Mouse (Mus musculus) intestine, postnatal 0 days (tissue): Measurements from ENCODE around the gene Get4. TPM values are rescaled to one million over a fixed set of nuclear protein-coding genes. Genes with fewer than 3 reads are reported as not detected.

Experiments used
- ATAC-seq: fragments of 200-750 bp; cut with Nextera tagmentation; 2 replicates; pipeline ENCODE4 v1.8.0; 2017; ENCODE audit warnings: mild to moderate bottlenecking, moderate TSS enrichment, moderate library complexity
- H3K27ac ChIP-seq: fragments of 300-500 bp; sonication (generic); 2 replicates; pipeline ENCODE4 v1.5.1; 2014; ENCODE audit warnings: mild to moderate bottlenecking, low read depth, low read length, moderate library complexity
- H3K27me3 ChIP-seq: fragments of 300-500 bp; sonication (generic); replicated peaks from 2 replicates; pipeline ENCODE4 v1.6.1; 2014; ENCODE audit warnings: low read length, mixed read lengths; ENCODE audit not compliant: control insufficient read depth, insufficient read depth
- H3K36me3 ChIP-seq: fragments of 300-500 bp; sonication (generic); 2 replicates; pipeline ENCODE4 v1.6.1; 2014; ENCODE audit warnings: mild to moderate bottlenecking, moderate library complexity; ENCODE audit not compliant: control insufficient read depth, insufficient read depth
- H3K4me1 ChIP-seq: fragments of 300-500 bp; sonication (generic); replicated peaks from 2 replicates; pipeline ENCODE4 v1.6.1; 2014; ENCODE audit warnings: antibody characterized with exemption, low read length, mixed read lengths; ENCODE audit not compliant: control insufficient read depth, insufficient read depth
- H3K4me2 ChIP-seq: fragments of 300-500 bp; sonication (generic); replicated peaks from 2 replicates; pipeline ENCODE4 v1.6.1; 2014; ENCODE audit warnings: low read depth, mild to moderate bottlenecking, moderate library complexity
- H3K4me3 ChIP-seq: fragments of 300-500 bp; sonication (generic); 2 replicates; pipeline ENCODE4 v1.5.1; 2014; ENCODE audit warnings: low read depth, low read length
- H3K9ac ChIP-seq: fragments of 300-500 bp; sonication (generic); 2 replicates; pipeline ENCODE4 v1.6.1; 2014; ENCODE audit warnings: mild to moderate bottlenecking, low read depth, low read length
- H3K9me3 ChIP-seq: fragments of 300-500 bp; sonication (generic); 2 replicates; pipeline ENCODE4 v1.6.1; 2016; ENCODE audit warnings: mixed run types; ENCODE audit not compliant: control insufficient read depth
- CTCF ChIP-seq: sonication (generic); IDR thresholded peaks from 2 replicates; pipeline ENCODE4 v1.5.1; 2016; ENCODE audit warnings: low read depth, mild to moderate bottlenecking, control low read depth, antibody characterized with exemption, moderate library complexity
- WGBS: fragments of 180-500 bp; shearing (Covaris S2); extraction: QIAGEN DNeasy Blood & Tissue Kit; methylation state at CpG from one replicate; pipeline ENCODE4 v1.1.7; 2014; 5-methylcytosine and 5-hydroxymethylcytosine counted together
- polyA plus RNA-seq: library from polyadenylated mRNA; unstranded; fragments of >200 nt; fragmentation: Nextera tagmentation; extraction: Ambion mirVana; gene quantifications from 2 replicates; pipeline ENCODE4 v1.2.1, GENCODE M21; 2015

Gene Get4
- polyA plus RNA-seq, 1 experiment from 2014 or later, result 129 TPM

DNA sequence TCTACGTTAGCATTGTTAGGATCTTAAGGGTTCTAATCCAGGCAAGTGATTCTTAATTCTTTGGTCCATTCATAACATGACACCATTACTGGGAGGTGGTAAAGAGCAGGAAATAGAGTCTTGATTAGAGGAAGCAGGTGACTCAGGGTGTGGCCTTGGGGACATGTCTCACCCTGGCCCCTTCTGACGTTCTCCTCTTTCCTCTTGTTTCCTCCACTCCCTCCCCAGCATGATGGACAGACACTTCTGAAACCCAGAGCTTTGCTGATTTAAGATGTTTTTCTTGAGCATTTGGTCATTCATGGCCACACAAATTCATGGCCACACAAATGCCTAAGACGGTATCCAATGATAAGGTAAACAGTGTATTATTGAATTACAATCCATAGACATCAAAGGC, 57.8 kb downstream of the Get4 start:
- Histone ChIP-seq H3K27ac (no peak overlapping the region), H3K9me3 (no peaks in the 10 kb centered on the region), H3K9ac (no peak overlapping the region), H3K4me2 (no peak overlapping the region), H3K27me3 (no peaks in the 10 kb centered on the region), H3K4me1 (peaks cover 4% of the 10 kb centered on the region; the same call in 1 of the 2 replicates), H3K4me3 (no peak overlapping the region), H3K36me3 (peaks cover 4% of the 10 kb centered on the region; the same call in 1 of the 2 replicates)
- ATAC-seq, result peak; percentile 65
- no peak for TF ChIP-seq CTCF
- WGBS, result 56% methylated on average over 3 of the region's 3 CpGs

DNA sequence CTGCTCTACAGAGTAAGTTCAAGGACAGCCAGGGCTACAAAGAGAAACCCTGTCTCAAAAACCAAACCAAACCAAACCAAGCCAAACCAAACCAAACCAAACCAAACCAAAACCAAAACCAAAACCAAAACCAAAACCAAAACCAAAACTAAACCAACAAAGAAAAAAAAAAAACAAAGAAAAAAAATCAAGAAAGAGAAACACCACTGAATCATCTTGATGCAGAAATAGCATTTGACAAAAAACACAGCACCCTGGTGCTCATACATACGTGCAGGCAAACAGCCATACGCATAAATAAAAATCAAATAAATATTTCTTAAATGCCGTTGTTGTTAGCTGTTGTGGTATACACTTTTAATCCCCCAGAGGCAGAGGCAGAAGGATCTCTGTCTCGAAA, 58.4 kb downstream of the Get4 start:
- H3K9ac ChIP-seq, result no peak overlapping the region
- H3K36me3 ChIP-seq, result peaks cover 4% of the 10 kb centered on the region; the same call in 1 of the 2 replicates
- 86% methylated on average over 4 of the region's 4 CpGs for WGBS
- no peaks in the 10 kb centered on the region for H3K27me3 ChIP-seq
- H3K4me3 ChIP-seq, result no peak overlapping the region
- H3K4me1 ChIP-seq, result peaks cover 8% of the 10 kb centered on the region; the same call in 1 of the 2 replicates
- no peaks in the 10 kb centered on the region for H3K9me3 ChIP-seq
- no peak for ATAC-seq
- no peak overlapping the region for H3K27ac ChIP-seq
- no peak for TF ChIP-seq CTCF
- H3K4me2 ChIP-seq, result no peak overlapping the region

DNA sequence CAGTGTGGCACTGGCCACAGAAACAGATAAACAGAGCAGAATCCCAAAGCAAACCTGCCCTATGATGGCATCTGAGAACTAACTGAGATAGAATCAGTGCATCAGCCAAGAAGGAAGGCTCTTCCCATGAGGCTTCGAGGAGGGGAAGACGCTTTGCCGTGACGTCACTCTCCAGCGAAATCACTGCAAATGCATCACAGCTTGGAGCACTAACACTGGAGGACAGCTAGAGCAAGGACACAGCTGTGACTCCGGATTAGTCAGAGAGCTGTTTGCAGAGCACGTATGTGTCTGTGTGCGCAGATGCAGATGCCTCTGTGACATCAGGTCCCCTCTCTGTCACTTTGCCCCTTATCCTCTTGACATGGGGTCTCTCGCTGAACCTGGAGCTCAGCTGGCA, 59.7 kb downstream of the Get4 start:
- peaks cover 4% of the 10 kb centered on the region; the same call in 1 of the 2 replicates for H3K36me3 ChIP-seq
- TF ChIP-seq CTCF, result no peak
- H3K4me3 ChIP-seq, result no peak overlapping the region
- H3K9ac ChIP-seq, result no peak overlapping the region
- no peak for ATAC-seq
- H3K4me2 ChIP-seq, result no peak overlapping the region
- no peaks in the 10 kb centered on the region for H3K27me3 ChIP-seq
- H3K9me3 ChIP-seq, result no peaks in the 10 kb centered on the region
- WGBS, result 87% methylated on average over 9 of the region's 9 CpGs
- peaks cover 12% of the 10 kb centered on the region; the same call in 1 of the 2 replicates for H3K4me1 ChIP-seq
- H3K27ac ChIP-seq, result no peak overlapping the region

DNA sequence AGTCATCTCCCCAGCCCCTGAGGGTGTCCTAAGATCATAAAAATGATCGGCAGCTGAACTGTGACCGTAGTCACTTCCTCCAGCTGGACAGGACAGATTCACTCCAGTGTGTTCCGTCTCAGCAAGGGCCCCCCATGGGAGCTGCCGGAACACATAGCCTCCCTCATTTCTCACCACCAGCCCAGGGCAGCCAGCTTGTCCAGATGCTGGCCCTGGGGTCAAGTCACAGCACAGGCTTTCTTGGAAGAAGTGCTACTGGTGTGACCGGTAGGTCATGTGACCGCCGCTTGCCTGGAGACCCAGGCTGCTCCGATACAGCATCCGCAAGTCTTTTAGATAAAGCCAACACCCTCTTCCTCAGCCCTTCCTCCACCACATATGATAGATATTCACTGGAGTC, 61.4 kb downstream of the Get4 start:
- Histone ChIP-seq H3K4me3 (no peak overlapping the region), H3K4me2 (no peak overlapping the region), H3K4me1 (peaks cover 12% of the 10 kb centered on the region; the same call in 1 of the 2 replicates), H3K36me3 (no peaks in the 10 kb centered on the region), H3K9me3 (no peaks in the 10 kb centered on the region), H3K27me3 (no peaks in the 10 kb centered on the region), H3K9ac (no peak overlapping the region), H3K27ac (no peak overlapping the region; the same call in 1 of the 2 replicates)
- TF ChIP-seq CTCF, result no peak
- no peak for ATAC-seq
- 48% methylated on average over 9 of the region's 9 CpGs for WGBS

DNA sequence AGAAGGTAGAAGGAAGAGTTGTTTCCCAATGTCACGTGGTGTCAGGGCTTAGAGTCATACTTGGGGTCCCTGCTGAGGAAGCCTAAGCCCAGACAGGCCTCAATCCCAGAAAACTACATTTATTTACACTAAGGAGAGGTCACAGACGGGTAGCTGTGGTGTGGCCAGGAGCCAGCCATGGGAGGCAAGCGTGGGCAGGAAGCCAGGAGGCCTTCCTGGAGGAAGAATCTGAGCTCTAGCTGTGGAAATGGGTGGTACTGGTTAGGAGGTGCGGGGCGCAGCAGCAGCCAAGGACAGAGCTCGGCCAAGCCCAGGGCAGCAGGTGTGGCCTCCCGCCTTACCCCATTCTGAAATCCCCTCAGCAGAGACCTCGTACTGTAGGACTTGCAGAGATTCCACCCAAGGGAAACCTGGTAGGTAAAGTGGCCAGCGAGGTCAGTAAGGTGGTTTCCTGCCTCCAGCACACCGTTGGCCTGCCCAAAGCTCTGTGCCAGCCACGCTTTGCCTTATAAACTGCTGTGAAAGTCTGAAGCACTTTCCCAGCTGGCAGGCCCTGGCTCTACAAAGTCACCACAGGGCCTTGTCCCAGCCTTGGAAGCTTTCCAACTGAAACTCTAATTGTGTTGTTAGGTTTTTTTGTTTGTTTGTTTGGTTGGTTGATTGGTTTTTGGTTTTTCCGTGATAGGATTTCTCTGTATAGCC, 63.0 kb downstream of the Get4 start:
- Histone ChIP-seq H3K27me3 (no peaks in the 10 kb centered on the region), H3K27ac (peak overlapping the region; percentile 50), H3K9ac (no peak overlapping the region), H3K4me1 (peaks cover 12% of the 10 kb centered on the region; the same call in 1 of the 2 replicates), H3K4me3 (no peak overlapping the region), H3K4me2 (no peak overlapping the region), H3K36me3 (no peaks in the 10 kb centered on the region), H3K9me3 (no peaks in the 10 kb centered on the region)
- TF ChIP-seq CTCF, result no peak
- WGBS, result 57% methylated on average over 12 of the region's 12 CpGs
- ATAC-seq, result no peak

DNA sequence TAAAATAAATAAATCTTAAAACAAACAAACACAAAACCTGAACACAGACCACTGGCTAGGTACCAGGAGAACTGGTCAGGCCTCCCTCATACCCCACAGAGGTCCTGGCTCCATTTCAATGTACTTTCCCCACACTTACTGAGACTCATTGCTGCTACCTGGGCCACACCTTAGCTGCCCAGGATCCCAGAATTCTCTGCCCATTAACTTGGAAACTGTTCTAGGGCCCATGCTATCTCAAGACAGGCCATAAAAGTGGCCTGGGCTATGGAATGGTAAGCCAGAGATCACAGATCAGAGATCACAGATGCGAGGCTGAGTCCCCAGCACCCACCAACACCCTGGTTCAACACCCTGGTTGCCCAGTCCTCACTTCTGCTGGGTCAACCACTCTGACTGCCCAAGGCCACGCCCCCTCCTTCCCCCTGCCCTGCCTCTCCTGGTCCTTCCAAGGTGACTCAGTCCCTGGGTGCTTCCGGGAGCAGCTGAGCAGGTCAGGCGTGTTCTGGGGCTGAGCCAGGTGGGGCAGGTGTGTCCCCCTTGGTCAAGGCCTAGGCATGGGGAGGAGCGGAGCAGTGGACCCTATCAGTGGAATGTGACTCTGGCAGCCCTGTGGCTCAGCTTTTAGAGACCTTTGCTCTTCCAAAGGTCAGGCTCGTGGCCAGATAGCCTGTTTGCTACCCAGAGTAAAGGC, 65.0 kb downstream of the Get4 start:
- peak; percentile 94 for ATAC-seq
- Histone ChIP-seq H3K4me3 (no peak overlapping the region), H3K27ac (peak overlapping the region; percentile 87), H3K4me1 (peaks cover 12% of the 10 kb centered on the region; the same call in 1 of the 2 replicates), H3K9me3 (no peaks in the 10 kb centered on the region), H3K27me3 (no peaks in the 10 kb centered on the region), H3K9ac (no peak overlapping the region), H3K4me2 (peak overlapping the region; percentile 27; the same call in 1 of the 2 replicates), H3K36me3 (no peaks in the 10 kb centered on the region)
- TF ChIP-seq CTCF, result no peak
- 26% methylated on average over 6 of the region's 6 CpGs for WGBS
